Mouse (Mus musculus) liver, embryonic 16.5 days (tissue): Measurements from ENCODE around the gene Cfap36. TPM values are rescaled to one million over a fixed set of nuclear protein-coding genes. Genes with fewer than 3 reads are reported as not detected.

Experiments used
- ATAC-seq: fragments of 200-750 bp; cut with Nextera tagmentation; 2 replicates; pipeline ENCODE4 v1.8.0; 2017; ENCODE audit warnings: low read depth, mild to moderate bottlenecking, moderate number of reproducible peaks, moderate library complexity
- H3K27ac ChIP-seq: fragments of 300-500 bp; sonication (generic); 2 replicates; pipeline ENCODE4 v1.5.1; 2014; ENCODE audit warnings: mild to moderate bottlenecking, low read length
- H3K27me3 ChIP-seq: fragments of 300-500 bp; sonication (generic); 2 replicates; pipeline ENCODE4 v1.6.1; 2014; ENCODE audit warnings: low read depth, low read length, mixed read lengths; ENCODE audit not compliant: control insufficient read depth, insufficient read depth
- H3K36me3 ChIP-seq: fragments of 300-500 bp; sonication (generic); 2 replicates; pipeline ENCODE4 v1.6.1; 2014; ENCODE audit warnings: mild to moderate bottlenecking; ENCODE audit not compliant: control insufficient read depth, insufficient read depth
- H3K4me1 ChIP-seq: fragments of 300-500 bp; sonication (generic); 2 replicates; pipeline ENCODE4 v1.6.1; 2014; ENCODE audit warnings: low read depth, low read length, mixed read lengths; ENCODE audit not compliant: control insufficient read depth
- H3K4me2 ChIP-seq: fragments of 300-500 bp; sonication (generic); 2 replicates; pipeline ENCODE4 v1.6.1; 2014; ENCODE audit warnings: low read depth, low read length, mixed read lengths
- H3K4me3 ChIP-seq: fragments of 300-500 bp; sonication (generic); 2 replicates; pipeline ENCODE4 v1.5.1; 2014; ENCODE audit warnings: low read depth, mild to moderate bottlenecking, low read length
- H3K9ac ChIP-seq: fragments of 300-500 bp; sonication (generic); 2 replicates; pipeline ENCODE4 v1.6.1; 2014; ENCODE audit warnings: low read depth, low read length
- H3K9me3 ChIP-seq: fragments of 300-500 bp; sonication (generic); replicated peaks from 2 replicates; pipeline ENCODE4 v1.6.1; 2016; ENCODE audit warnings: low read length; ENCODE audit not compliant: control insufficient read depth
- WGBS: fragments of 180-500 bp; shearing (Covaris S2); extraction: QIAGEN DNeasy Blood & Tissue Kit; methylation state at CpG from one replicate; pipeline ENCODE4 v1.1.7; 2014; ENCODE audit not compliant: insufficient replicate concordance; 5-methylcytosine and 5-hydroxymethylcytosine counted together
- polyA plus RNA-seq: library from polyadenylated mRNA; unstranded; fragments of >200 nt; fragmentation: Nextera tagmentation; extraction: Ambion mirVana; gene quantifications from 2 replicates; pipeline ENCODE4 v1.2.1, GENCODE M21; 2015

The Cfap36 gene
- polyA plus RNA-seq, 1 experiment from 2014 or later: 8.8 TPM

DNA sequence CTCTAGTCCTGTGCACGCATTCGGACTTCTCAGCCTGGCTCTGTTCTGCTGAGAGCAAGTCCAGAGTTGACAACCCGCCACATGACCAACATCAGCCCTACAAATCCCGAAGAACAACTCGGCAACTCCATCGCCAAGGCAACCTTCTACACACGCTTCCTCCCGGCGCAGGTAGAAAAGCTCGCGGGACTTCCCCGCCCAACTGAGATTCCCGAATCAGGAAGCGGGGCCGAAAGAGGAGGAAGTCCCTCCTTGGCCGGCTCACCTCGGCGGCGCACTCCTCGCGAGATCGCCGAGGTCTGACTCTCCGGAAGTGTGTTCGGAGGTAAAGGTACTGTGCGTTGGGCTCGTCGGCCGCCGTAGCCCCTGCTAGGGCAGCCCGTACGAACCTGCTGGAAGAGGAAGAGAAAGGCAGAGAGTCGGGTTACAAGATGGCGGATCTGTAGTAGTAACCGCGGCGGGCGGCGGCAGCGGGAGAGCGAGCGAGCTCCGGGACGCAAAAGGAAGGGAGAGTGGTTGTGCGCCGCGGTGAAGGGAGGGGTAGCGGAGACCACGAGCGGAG is 74.6 kb downstream of the Cfap36 start, which contains the start of gene Ppp4r3b:
Ppp4r3b (plus strand) TSS at position 328 of the 562 bp plus-strand sequence.
- no peaks in the 10 kb centered on the region for H3K27me3 ChIP-seq
- H3K9me3 ChIP-seq: no peaks in the 10 kb centered on the region
- 0% methylated on average over 48 of the region's 50 CpGs for WGBS
- peaks cover 6% of the 10 kb centered on the region for H3K4me1 ChIP-seq
- H3K4me3 ChIP-seq: peak within 1 kb of the TSS; percentile 99
- peak within 1 kb of the TSS; percentile 97 for H3K4me2 ChIP-seq
- ATAC-seq: peak; percentile 96
- peak within 1 kb of the TSS; percentile 99 for H3K9ac ChIP-seq
- H3K36me3 ChIP-seq: no peaks in the 10 kb centered on the region
- peak within 1 kb of the TSS; percentile 98 for H3K27ac ChIP-seq

DNA sequence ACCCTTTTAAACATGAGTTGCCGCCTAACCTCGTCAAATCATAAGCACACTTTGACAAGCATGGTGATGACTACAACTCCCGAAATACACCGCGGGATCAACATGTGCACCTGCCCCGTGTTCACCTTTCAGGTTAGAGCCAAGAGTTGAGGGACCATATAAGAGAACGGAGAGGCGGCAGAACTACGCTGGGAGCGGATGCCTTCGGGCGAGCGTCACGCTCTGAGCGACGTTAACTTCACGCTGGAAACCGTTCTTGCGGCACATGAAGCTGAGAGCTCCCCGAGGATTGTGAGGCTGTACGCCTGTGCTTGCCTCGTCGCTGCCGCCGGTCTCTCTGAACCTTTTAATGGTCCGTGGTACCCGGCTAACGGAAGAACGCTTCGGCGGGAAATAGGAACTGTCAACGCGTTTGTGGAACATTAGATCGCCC is 75.2 kb downstream of the Cfap36 start:
- no peaks in the 10 kb centered on the region for H3K36me3 ChIP-seq
- H3K9me3 ChIP-seq: no peaks in the 10 kb centered on the region
- H3K27ac ChIP-seq: peak overlapping the region; percentile 98
- peak overlapping the region; percentile 97 for H3K4me2 ChIP-seq
- H3K9ac ChIP-seq: peak overlapping the region; percentile 99
- WGBS: under 1% methylated on average over 34 of the region's 34 CpGs
- 0 out of 2 replicates have a peak, but pooled peaks have one; percentile 4 for ATAC-seq
- H3K4me1 ChIP-seq: peaks cover 6% of the 10 kb centered on the region
- no peaks in the 10 kb centered on the region for H3K27me3 ChIP-seq
- H3K4me3 ChIP-seq: peak overlapping the region; percentile 99

Other genes starting within 250 kb of the Cfap36 start
- gene Pnpt1, start 116.7 kb downstream of the Cfap36 start, polyA plus RNA-seq: 21.8 and 25.0 TPM in 2 replicates
- gene Ppp4r3b, start 74.5 kb downstream of the Cfap36 start, polyA plus RNA-seq: 36.3 and 38.0 TPM in 2 replicates
- 2.9 and 3.2 TPM in 2 replicates for gene Ccdc88a, start 126.2 kb upstream of the Cfap36 start, polyA plus RNA-seq